In genomic region chr10:62069398-62069797, GRCm38 (mm10) we compare ENCODE assay signal across 13 mouse cellular contexts.
"Had no signal": no experiment of that assay in that cellular context is flagged by ENCODE, and none has a peak within 500 bp of the region (broad histone marks: within the 10 kb centered on the region; RNA-seq: fewer than 3 reads in every experiment).

No protein-coding gene starts in this region.

- H3K27ac ChIP-seq: liver, embryonic 12.5 days; liver, embryonic 14.5 days; lung, embryonic 15.5 days; macrophage; midbrain, embryonic 13.5 days; midbrain, embryonic 15.5 days; neural tube, embryonic 12.5 days had no signal

- H3K9ac ChIP-seq: liver, embryonic 12.5 days; liver, embryonic 14.5 days; lung, embryonic 15.5 days; midbrain, embryonic 13.5 days; midbrain, embryonic 15.5 days; neural tube, embryonic 12.5 days had no signal

- H3K4me1 ChIP-seq: midbrain, embryonic 13.5 days; midbrain, embryonic 15.5 days; neural tube, embryonic 12.5 days had no signal

- ATAC-seq: liver, embryonic 12.5 days; midbrain, embryonic 13.5 days; midbrain, embryonic 15.5 days had no signal

- H3K9me3 ChIP-seq: liver, embryonic 12.5 days; lung, embryonic 15.5 days; midbrain, embryonic 13.5 days; midbrain, embryonic 15.5 days; neural tube, embryonic 12.5 days had no signal

- DNase-seq: right cerebral cortex, postnatal 14 days; thymus, adult 18-20 months; thymus, postnatal 14 days; thymus, postnatal 36 days had no signal

- H3K4me2 ChIP-seq: liver, embryonic 12.5 days; lung, embryonic 15.5 days; midbrain, embryonic 11.5 days; midbrain, embryonic 13.5 days; midbrain, embryonic 15.5 days; neural tube, embryonic 12.5 days had no signal

- H3K4me3 ChIP-seq: liver, embryonic 12.5 days; lung, embryonic 15.5 days; megakaryocyte, embryonic 14.5 days; midbrain, embryonic 13.5 days; midbrain, embryonic 15.5 days; neural tube, embryonic 12.5 days had no signal

- H3K27me3 ChIP-seq: liver, embryonic 12.5 days; lung, embryonic 15.5 days; midbrain, embryonic 13.5 days; midbrain, embryonic 15.5 days; neural tube, embryonic 12.5 days had no signal

- H3K36me3 ChIP-seq: liver, embryonic 12.5 days; lung, embryonic 15.5 days; midbrain, embryonic 13.5 days; midbrain, embryonic 15.5 days; neural tube, embryonic 12.5 days had no signal
